16 mouse cellular contexts compared by ENCODE assay signal in the genomic region with DNA sequence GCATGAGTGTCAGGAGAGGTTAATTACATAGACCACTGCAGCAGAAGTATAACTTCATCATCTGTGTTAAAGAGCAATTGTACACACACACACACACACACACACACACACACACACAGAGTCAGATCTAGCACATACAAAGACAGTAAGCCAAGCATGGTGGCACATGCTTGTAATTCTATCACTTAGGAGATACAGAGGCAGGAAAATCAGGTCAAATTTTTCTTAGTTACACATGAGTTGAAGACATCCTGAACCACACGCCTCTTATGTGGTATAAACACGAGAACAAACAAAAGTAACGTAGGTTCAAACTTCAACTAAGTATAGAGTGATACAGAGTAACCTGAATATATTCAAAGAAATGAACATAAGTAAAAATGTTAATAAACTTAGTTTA.
"Had no signal": no experiment of that assay in that cellular context is flagged by ENCODE, and none has a peak within 500 bp of the region (broad histone marks: within the 10 kb centered on the region; RNA-seq: fewer than 3 reads in every experiment).

No protein-coding gene starts in this region.

- DNase-seq: kidney, adult 18-20 months; kidney, postnatal 10 days; kidney, postnatal 4 days; lung, embryonic 14.5 days; lung, postnatal 10 days; lung, postnatal 4 days; right cerebral cortex, adult 18-20 months; right cerebral cortex, postnatal 25 days had no signal

- H3K4me3 ChIP-seq: layer of hippocampus, adult 2 months; left cerebral cortex, adult 2 months; limb, embryonic 10.5 days; liver, embryonic 15.5 days; midbrain, embryonic 10.5 days; midbrain, embryonic 15.5 days; neural tube, embryonic 13.5 days had no signal

- H3K9me3 ChIP-seq: limb, embryonic 10.5 days; liver, embryonic 15.5 days; midbrain, embryonic 15.5 days; neural tube, embryonic 13.5 days had no signal

- H3K36me3 ChIP-seq: midbrain, embryonic 15.5 days had no signal

- H3K27ac ChIP-seq: layer of hippocampus, adult 2 months; left cerebral cortex, adult 2 months; limb, embryonic 10.5 days; liver, embryonic 15.5 days; midbrain, embryonic 10.5 days; midbrain, embryonic 15.5 days; neural tube, embryonic 13.5 days had no signal

- H3K27me3 ChIP-seq: liver, embryonic 15.5 days; midbrain, embryonic 15.5 days; neural tube, embryonic 13.5 days had no signal

- H3K9ac ChIP-seq: liver, embryonic 15.5 days; lung, embryonic 14.5 days; midbrain, embryonic 15.5 days; neural tube, embryonic 13.5 days had no signal

- H3K4me2 ChIP-seq: liver, embryonic 11.5 days; liver, embryonic 15.5 days; lung, embryonic 14.5 days; midbrain, embryonic 15.5 days; neural tube, embryonic 13.5 days had no signal

- ATAC-seq: midbrain, embryonic 15.5 days had no signal
